Mouse (Mus musculus): ENCODE data around the gene Auts2. TPM values are rescaled to one million over a fixed set of nuclear protein-coding genes. Genes with fewer than 3 reads are reported as not detected.

Gene Auts2
- total and polyA plus RNA-seq, 3 experiments = not detected

- TF ChIP-seq MEF2A (IDR thresholded peaks at IDR 0.05; ENCODE audit: borderline replicate concordance, low read depth, low read length) = no peak
- no peak for TF ChIP-seq EP300 (IDR thresholded peaks at IDR 0.05; ENCODE audit: low read length)
- TF ChIP-seq MAFK (IDR thresholded peaks at IDR 0.05; ENCODE audit: insufficient replicate concordance, low read length) = no peak
- no peak for TF ChIP-seq JUND (conservative IDR thresholded peaks at IDR 0.05; ENCODE audit: low read depth, low read length)
- no peak for TF ChIP-seq SMC3 (IDR thresholded peaks at IDR 0.05; ENCODE audit: low read depth, low read length)
- no peak for TF ChIP-seq BHLHE40 (IDR thresholded peaks at IDR 0.05; ENCODE audit: low read depth, low read length)
- no peak for TF ChIP-seq NELFE (IDR thresholded peaks at IDR 0.05; ENCODE audit: low read depth, low read length)
- no peak for TF ChIP-seq POLR2A (IDR thresholded peaks at IDR 0.05; ENCODE audit: low read depth, low read length)
- no peak for TF ChIP-seq POLR2AphosphoS2 (IDR thresholded peaks at IDR 0.05; ENCODE audit: low read depth, low read length)
- no peak for TF ChIP-seq UBTF (IDR thresholded peaks at IDR 0.05; ENCODE audit: low read depth, low read length)
- H3K9ac ChIP-seq (ENCODE audit: insufficient read depth, low read depth) = no peak overlapping the region
- H3K4me3 ChIP-seq (replicated peaks in 1 of 3; ENCODE audit: low read depth in 2 of 3, low read length in 2 of 3, poor library complexity in 1 of 3) = no peak overlapping the region
- in situ Hi-C loops (cut with MboI; ENCODE audit: low pct_ligation_motif_present, low pct_unique_long_range_greater_than_20kb, low sequenced_read_pairs) (no loop called here), dilution Hi-C loops (cut with MboI; ENCODE audit: extremely low pct_ligation_motif_present, extremely low pct_unique_long_range_greater_than_20kb, low sequenced_read_pairs) (no loop called here)
- no peaks in the 10 kb centered on the region for H3K79me2 ChIP-seq (replicated peaks; ENCODE audit: control insufficient read depth, extremely low read depth, insufficient read depth, poor library complexity, severe bottlenecking)
- DNase-seq (ENCODE audit: extremely low read depth) = no peak
- peaks cover 81% of the 10 kb centered on the region for H3K9me3 ChIP-seq (replicated peaks; ENCODE audit: low read length)
- H3K27me3 ChIP-seq (replicated peaks) = no peaks in the 10 kb centered on the region
- no peaks in the 10 kb centered on the region for H3K4me1 ChIP-seq (ENCODE audit: control insufficient read depth in 1 of 2, insufficient read depth in 2 of 2)
- H3K36me3 ChIP-seq (replicated peaks in 1 of 2; ENCODE audit: control insufficient read depth in 1 of 2, insufficient read depth in 1 of 2, low read length in 1 of 2) = no peaks in the 10 kb centered on the region
- no peak overlapping the region for H3K27ac ChIP-seq (ENCODE audit: insufficient read depth, low read depth)
- H3K4me2 ChIP-seq (ENCODE audit: insufficient read depth, low read depth, poor library complexity, severe bottlenecking) = no peak overlapping the region
Measured at GRCm38 (mm10) chr5:131490811-131491210, 1052.3 kb downstream of the Auts2 start.

DNA sequence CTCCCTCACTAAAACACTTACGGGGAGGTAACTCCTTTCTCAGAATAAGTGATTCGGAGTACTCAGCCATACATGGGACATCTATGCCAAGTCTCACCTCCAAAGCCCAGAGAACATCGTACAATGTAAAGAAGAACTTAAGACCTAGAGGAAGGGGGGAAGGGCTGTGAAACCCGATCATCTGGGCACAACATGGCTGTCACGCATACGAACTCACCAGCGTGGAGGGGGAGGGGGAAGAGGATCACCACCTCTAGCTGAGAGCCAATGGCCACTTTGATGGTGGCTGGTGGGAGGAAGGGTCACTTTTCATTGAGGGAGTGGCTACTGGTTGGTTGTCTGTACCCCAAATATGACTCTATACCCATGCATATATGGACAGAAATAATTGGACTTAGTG, 1053.3 kb downstream of the Auts2 start:
- dilution Hi-C loops (cut with MboI; ENCODE audit: extremely low pct_ligation_motif_present, extremely low pct_unique_long_range_greater_than_20kb, low sequenced_read_pairs) (no loop called here), in situ Hi-C loops (cut with MboI; ENCODE audit: low pct_ligation_motif_present, low pct_unique_long_range_greater_than_20kb, low sequenced_read_pairs) (no loop called here)
- no peaks in the 10 kb centered on the region for H3K36me3 ChIP-seq (replicated peaks in 1 of 2; ENCODE audit: control insufficient read depth in 1 of 2, insufficient read depth in 1 of 2, low read length in 1 of 2)
- no peak overlapping the region for H3K27ac ChIP-seq (ENCODE audit: insufficient read depth, low read depth)
- no peak overlapping the region for H3K4me2 ChIP-seq (ENCODE audit: insufficient read depth, low read depth, poor library complexity, severe bottlenecking)
- no peak overlapping the region for H3K4me3 ChIP-seq (replicated peaks in 1 of 3; ENCODE audit: low read depth in 2 of 3, low read length in 2 of 3, poor library complexity in 1 of 3)
- no peak overlapping the region for H3K9ac ChIP-seq (ENCODE audit: insufficient read depth, low read depth)
- TF ChIP-seq JUND (conservative IDR thresholded peaks at IDR 0.05; ENCODE audit: low read depth, low read length) (no peak), EP300 (IDR thresholded peaks at IDR 0.05; ENCODE audit: low read length) (no peak), E2F4 (IDR thresholded peaks at IDR 0.05; ENCODE audit: insufficient replicate concordance, low read depth, low read length) (no peak)
- DNase-seq (ENCODE audit: extremely low read depth) = no peak
- H3K79me2 ChIP-seq (replicated peaks; ENCODE audit: control insufficient read depth, extremely low read depth, insufficient read depth, poor library complexity, severe bottlenecking) = no peaks in the 10 kb centered on the region
- H3K4me1 ChIP-seq (ENCODE audit: control insufficient read depth in 1 of 2, insufficient read depth in 2 of 2) = no peaks in the 10 kb centered on the region
- H3K9me3 ChIP-seq (replicated peaks; ENCODE audit: low read length) = peaks cover 86% of the 10 kb centered on the region
- no peaks in the 10 kb centered on the region for H3K27me3 ChIP-seq (replicated peaks)

DNA sequence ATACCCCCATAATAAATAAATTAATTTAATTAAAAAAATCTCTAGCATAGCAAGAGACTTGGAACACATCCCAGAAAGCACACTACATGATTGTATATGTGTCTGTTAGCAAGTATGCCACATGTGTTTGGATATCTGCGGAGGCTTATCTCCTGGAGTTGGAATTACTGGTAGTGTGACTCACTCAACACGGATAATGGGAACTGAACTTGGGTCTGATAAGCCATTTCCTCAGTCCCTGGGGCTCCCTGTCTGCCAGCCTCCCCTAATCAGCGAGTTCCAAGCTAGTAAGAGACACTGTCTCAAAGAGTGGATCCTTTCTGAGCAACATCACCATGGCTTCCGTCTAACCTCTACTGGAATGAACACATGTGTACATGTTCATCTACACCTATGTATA, 1056.6 kb downstream of the Auts2 start:
- Histone ChIP-seq H3K27me3 (replicated peaks) (no peaks in the 10 kb centered on the region), H3K4me3 (replicated peaks in 1 of 3; ENCODE audit: low read depth in 2 of 3, low read length in 2 of 3, poor library complexity in 1 of 3) (no peak overlapping the region), H3K27ac (ENCODE audit: insufficient read depth, low read depth) (no peak overlapping the region), H3K9ac (ENCODE audit: insufficient read depth, low read depth) (no peak overlapping the region), H3K9me3 (replicated peaks; ENCODE audit: low read length) (peaks cover 81% of the 10 kb centered on the region), H3K79me2 (replicated peaks; ENCODE audit: control insufficient read depth, extremely low read depth, insufficient read depth, poor library complexity, severe bottlenecking) (no peaks in the 10 kb centered on the region), H3K4me1 (ENCODE audit: control insufficient read depth in 1 of 2, insufficient read depth in 2 of 2) (no peaks in the 10 kb centered on the region), H3K4me2 (ENCODE audit: insufficient read depth, low read depth, poor library complexity, severe bottlenecking) (no peak overlapping the region), H3K36me3 (replicated peaks in 1 of 2; ENCODE audit: control insufficient read depth in 1 of 2, insufficient read depth in 1 of 2, low read length in 1 of 2) (no peaks in the 10 kb centered on the region)
- in situ Hi-C loops (cut with MboI; ENCODE audit: low pct_ligation_motif_present, low pct_unique_long_range_greater_than_20kb, low sequenced_read_pairs) = no loop called here
- dilution Hi-C loops (cut with MboI; ENCODE audit: extremely low pct_ligation_motif_present, extremely low pct_unique_long_range_greater_than_20kb, low sequenced_read_pairs) = no loop called here
- no peak for DNase-seq (ENCODE audit: extremely low read depth)
- no peak for TF ChIP-seq IRF4 (IDR thresholded peaks at IDR 0.05; ENCODE audit: low read depth, low read length)
- TF ChIP-seq USF1 (IDR thresholded peaks at IDR 0.05; ENCODE audit: low read depth, low read length) = no peak
- no peak for TF ChIP-seq BHLHE40 (IDR thresholded peaks at IDR 0.05; ENCODE audit: low read depth, low read length)
- TF ChIP-seq KAT2A (IDR thresholded peaks at IDR 0.05; ENCODE audit: insufficient replicate concordance, low read length) = no peak
- TF ChIP-seq GABPA (IDR thresholded peaks at IDR 0.05; ENCODE audit: insufficient replicate concordance, low read depth, low read length) = no peak
- no peak for TF ChIP-seq POLR2A (IDR thresholded peaks at IDR 0.05; ENCODE audit: low read depth, low read length)
- no peak for TF ChIP-seq USF2 (conservative IDR thresholded peaks at IDR 0.05; ENCODE audit: low read depth, low read length)

Data from CH12.LX (cell line).